Mouse (Mus musculus) colon, adult 2 months (tissue): ENCODE measurements around the gene Zswim8. TPM values are rescaled to one million over a fixed set of nuclear protein-coding genes. Genes with fewer than 3 reads are reported as not detected.

Source experiments
- polyA plus RNA-seq: library from polyadenylated mRNA; depleted of rRNA; stranded (reverse); fragments of >200 nt; gene quantifications from 2 replicates; pipeline ENCODE4 v1.2.3, GENCODE M21; 2012; rRNA removed

Zswim8 gene
- 165 and 207 TPM in 2 replicates for polyA plus RNA-seq

DNA sequence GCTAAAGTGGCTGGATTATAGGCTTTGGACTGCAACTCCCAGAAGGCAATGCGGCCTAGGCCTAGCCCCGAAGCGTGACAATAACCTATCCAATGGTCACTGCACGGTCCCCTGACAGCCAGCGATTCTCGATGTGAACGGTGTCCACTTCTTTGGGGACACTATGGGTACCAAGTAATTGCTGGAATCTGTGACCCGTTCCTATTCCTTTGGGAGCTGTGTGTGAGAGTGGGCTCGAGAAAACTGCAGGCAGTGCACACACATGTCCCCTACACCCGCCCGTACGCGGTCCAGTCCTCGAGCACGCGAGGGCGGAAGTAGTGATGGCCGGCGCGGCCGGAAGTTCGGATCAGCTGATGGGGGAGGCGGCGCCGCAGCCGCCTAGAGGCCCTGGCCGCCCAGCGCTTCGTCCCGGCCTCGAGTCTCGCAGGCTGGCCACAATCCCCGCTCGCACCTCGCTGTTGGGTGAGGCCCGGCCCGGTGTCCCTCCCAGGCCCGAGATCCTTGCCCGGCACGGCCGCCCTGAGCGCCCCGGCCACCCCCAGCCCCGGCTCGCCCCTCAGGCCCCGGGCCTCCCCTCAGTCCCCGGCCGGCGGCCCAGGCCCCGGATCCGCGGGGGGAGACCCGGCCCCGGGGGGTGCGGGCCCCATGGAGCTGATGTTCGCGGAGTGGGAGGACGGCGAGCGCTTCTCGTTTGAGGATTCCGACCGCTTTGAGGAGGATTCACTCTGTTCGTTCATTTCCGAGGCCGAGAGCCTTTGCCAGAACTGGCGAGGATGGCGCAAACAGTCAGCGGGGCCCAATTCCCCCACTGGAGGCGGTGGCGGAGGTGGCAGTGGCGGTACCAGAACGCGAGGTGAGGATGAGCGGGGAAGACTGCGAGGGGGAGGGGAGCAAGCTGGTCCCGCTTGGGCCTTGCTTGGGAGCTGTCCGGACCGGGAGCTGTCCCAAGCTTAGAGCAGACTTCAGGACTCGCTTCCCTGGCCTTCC lies at the start of gene Zswim8:
Zswim8 (plus strand) TSS at position 352 of the 990 bp plus-strand sequence.

DNA sequence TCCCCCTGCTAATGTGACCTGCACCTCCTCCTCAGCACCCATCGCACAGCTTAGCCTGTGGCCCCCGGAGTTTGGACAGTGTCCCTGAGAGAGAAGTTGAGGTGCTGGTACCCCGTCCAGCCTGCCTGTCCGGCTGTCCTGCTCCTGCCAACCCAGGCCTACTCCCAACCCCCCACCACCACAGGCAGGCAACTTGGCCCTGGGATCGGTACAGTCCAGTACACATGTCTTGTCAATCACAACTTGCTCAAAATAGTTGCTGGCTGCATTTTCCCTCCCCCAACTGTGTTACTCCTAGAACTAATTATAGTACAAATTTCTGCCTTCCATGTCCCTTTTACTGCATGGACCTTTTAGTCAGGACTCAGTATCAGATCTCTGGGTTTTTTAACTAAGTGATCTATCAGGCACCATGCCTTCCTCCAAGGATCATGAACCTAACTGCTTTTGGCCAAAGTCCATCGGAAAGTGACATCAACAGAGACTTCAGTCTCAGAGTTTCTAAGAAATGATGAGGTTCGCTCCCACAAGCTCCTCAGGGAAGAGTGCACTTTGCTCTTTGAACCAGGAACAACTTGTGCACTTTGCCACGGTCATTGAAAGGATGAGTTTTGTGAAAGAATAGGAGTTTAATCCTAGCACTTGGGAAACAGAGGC lies 39.1 kb upstream of the Zswim8 start, which contains the start of gene Synpo2l:
Synpo2l (minus strand) TSS at position 201 of the 657 bp plus-strand sequence.

DNA sequence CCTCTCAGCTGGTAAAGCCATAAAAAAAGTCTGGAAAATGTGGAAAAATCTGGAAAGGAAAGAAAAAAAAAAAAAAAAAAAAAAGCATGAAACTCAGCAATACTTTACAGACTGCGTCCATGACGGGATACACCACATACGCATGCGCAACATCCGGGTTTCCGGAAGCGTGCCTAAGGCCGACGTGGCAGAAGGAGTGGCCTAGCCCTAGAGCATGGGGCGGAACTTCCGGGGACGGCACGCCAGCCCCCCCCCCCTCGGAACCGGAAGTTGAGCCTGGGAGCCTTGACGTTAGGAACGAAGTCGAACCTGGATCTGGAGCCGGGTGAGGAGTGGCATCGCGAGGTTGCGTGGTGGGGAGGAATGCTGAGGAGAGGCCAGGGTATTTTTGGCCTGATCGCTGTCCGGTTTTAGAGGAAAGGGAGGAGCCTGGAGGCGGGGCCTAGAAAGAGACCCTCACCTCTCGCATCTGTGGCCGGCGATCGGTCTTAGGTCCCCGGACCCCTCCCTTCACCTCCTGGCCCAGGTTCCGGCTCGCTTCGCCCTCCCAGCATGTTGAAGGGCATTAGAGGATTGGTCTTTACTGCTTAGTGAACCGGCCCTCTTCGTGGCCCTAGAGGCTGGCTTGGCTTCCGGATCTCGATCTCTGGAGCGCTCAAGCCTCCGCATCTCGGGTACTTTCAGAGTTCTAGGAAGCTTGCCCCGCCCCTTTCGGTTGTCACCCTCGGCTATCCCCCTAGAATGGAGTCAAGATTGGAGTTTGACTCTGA lies 33.1 kb upstream of the Zswim8 start, which contains the start of gene Sec24c:
Sec24c (plus strand) TSS at position 245 of the 770 bp plus-strand sequence.

DNA sequence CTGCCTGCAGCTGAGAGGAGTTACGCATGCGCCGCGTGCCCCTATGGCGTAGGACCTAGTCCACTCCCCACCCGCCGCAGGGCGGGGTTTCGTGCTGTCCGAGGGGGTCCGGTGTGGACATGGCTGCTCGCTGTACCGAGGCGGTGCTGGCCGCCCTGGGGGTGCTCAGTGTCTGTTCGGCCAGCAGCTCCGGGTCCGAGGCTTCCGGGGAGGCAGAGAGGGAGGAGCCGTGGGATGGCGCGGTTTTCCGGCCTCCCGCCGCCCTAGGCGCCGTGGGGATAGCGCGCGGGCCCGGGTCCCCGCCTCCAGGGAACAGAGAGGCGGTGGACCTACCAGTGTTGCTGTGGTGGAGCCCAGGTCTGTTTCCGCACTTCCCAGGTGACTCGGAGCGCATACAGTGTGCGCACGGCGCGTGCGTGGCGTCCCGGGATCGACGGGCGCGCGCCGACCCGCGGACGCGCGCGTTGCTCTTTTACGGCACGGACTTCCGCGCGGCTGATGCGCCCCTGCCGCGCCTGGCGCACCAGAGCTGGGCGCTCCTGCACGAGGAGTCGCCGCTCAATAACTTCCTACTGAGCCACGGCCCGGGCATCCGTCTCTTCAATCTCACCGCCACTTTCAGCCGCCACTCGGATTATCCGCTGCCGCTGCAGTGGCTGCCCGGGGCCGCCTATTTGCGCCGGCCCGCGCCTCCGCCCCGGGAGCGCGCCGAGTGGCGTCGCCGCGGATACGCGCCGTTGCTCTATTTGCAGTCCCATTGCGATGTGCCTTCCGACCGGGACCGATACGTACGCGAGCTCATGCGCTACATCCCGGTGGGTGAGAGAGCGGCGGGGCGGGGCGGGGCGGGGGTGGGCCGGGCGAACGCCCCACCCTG lies 12.2 kb upstream of the Zswim8 start, which contains the start of gene Fut11:
Fut11 (plus strand) TSS at position 85 of the 877 bp plus-strand sequence.

DNA sequence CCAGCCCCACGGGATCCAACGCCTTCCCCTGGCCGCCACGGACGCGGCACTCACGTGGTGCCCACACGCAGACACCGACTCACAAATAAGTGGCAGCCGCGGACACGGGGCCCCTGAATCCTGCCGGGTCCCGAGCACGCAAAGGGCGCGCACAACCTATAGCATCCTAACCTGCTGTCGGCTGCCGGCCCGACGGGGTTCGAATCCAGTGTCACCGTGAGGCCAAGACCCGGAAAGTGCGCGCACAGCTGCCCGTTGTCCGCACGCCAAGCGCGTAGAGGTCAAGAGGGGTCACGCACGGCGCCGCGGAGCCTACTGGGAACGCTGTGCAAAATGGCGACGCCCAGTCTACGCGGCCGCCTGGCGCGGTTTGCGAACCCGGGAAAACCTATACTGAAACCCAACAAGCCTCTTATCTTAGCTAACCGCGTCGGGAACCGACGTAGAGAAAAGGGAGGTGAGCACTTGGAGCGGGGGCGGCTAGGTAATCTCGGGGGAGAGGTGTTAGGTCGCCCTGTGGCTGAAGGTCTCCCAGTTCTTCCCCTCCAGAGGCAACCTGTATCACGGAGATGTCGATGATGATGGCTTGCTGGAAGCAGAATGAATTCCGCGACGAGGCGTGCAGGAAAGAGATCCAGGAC lies 4.5 kb upstream of the Zswim8 start, which contains the start of gene Chchd1:
Chchd1 (plus strand) TSS at position 266 of the 641 bp plus-strand sequence.

DNA sequence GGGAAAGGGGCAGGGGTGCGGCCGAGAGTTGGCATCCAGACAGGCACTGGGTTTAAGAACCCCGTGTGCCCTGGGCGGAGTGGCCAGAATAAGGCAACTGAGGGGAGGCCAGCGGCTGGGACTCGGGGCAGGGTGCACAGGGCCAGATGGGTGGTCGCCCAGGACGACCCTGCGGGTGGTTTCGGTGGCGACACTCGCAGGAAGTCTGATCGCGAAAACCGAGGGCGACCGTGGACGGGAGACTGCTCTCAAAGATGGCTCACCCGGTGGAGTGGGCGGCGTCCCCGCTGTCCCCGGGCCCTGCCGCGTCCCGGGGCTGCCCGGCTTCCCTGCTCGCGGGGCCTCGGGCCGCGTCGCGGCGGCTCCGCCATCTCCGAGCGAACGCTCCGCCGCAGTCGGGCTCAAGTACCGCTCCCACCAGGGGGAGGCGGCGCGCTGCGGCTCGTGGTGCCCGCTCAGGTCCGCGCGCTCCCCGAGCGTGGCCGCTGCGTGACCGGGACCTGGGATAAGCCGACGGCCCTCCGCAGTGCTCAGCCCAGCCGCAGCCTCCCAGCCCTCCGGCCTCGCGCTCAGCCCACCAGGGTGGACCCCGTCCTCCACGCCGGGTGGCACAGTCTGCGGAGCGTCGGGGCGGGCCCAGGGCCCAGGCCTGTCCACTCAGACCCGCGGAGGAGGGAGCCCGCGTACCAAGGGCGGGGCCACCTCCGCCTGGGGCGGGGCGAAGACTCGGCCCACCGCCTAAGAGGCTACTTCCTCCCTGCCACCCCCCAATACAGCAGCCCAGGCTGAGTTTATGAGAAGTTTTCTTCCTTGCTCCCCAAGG lies 26.8 kb downstream of the Zswim8 start, which contains the start of gene Ndst2:
Ndst2 (minus strand) TSS at position 611 of the 823 bp plus-strand sequence.

Other genes with a start within 250 kb of the Zswim8 start
- gene Anxa7, start 227.4 kb upstream of the Zswim8 start, polyA plus RNA-seq = 85.3 and 124 TPM in 2 replicates
- gene Mss51, start 210.7 kb upstream of the Zswim8 start, polyA plus RNA-seq = 0.21 and 0.22 TPM in 2 replicates
- gene Ppp3cb, start 161.0 kb upstream of the Zswim8 start, polyA plus RNA-seq = 4.3 and 4.9 TPM in 2 replicates
- 3.3 and 4.1 TPM in 2 replicates for gene Usp54, start 66.5 kb upstream of the Zswim8 start, polyA plus RNA-seq
- not detected in 2 replicates for gene Myoz1, start 51.0 kb upstream of the Zswim8 start, polyA plus RNA-seq
- gene Synpo2l, start 39.2 kb upstream of the Zswim8 start, polyA plus RNA-seq = 0.05 and 0.07 TPM in 2 replicates
- gene Sec24c, start 33.2 kb upstream of the Zswim8 start, polyA plus RNA-seq = 199 and 228 TPM in 2 replicates
- 14.9 and 23.9 TPM in 2 replicates for gene Fut11, start 12.6 kb upstream of the Zswim8 start, polyA plus RNA-seq
- gene Chchd1, start 4.5 kb upstream of the Zswim8 start, polyA plus RNA-seq = 17.5 and 26.2 TPM in 2 replicates
- 29.5 and 30.0 TPM in 2 replicates for gene Ndst2, start 27.0 kb downstream of the Zswim8 start, polyA plus RNA-seq
- 21.7 and 24.9 TPM in 2 replicates for gene Camk2g, start 86.5 kb downstream of the Zswim8 start, polyA plus RNA-seq
- 6.3 and 7.1 TPM in 2 replicates for gene Plau, start 129.1 kb downstream of the Zswim8 start, polyA plus RNA-seq
- 48.8 and 56.2 TPM in 2 replicates for gene Vcl, start 221.8 kb downstream of the Zswim8 start, polyA plus RNA-seq